Mouse (Mus musculus) lung, postnatal 0 days (tissue): ENCODE measurements at regions not wholly inside any gene's neighbourhood (a gene's known extent, or its start where the extent isn't known, plus 50 kb on each side); places are given as distances from the start of the nearest gene placed in this dataset.

Experiments used
- CTCF ChIP-seq: IDR thresholded peaks from 2 replicates; pipeline ENCODE4 v1.5.1; 2016; ENCODE audit warnings: antibody characterized with exemption, mild to moderate bottlenecking
- EP300 ChIP-seq: IDR thresholded peaks from 2 replicates; pipeline ENCODE4 v1.6.1; 2016; ENCODE audit warnings: antibody characterized with exemption, mild to moderate bottlenecking, control low read depth

GRCm38 (mm10) chr9:33003880-33004279 lies 367.9 kb downstream of the Ets1 start:
- no peak for TF ChIP-seq CTCF
- no peak for TF ChIP-seq EP300
